Mouse (Mus musculus) adipose tissue, adult 10 weeks (tissue): Measurements from ENCODE around the gene Spopl. TPM values are rescaled to one million over a fixed set of nuclear protein-coding genes. Genes with fewer than 3 reads are reported as not detected.

Experiments
- polyA plus RNA-seq: library from polyadenylated mRNA; stranded (reverse); fragments of 350-450 nt; fragmentation: Illumina TruSeq; extraction: RNeasy Lipid Tissue Mini Kit (QIAGEN cat#74804); gene quantifications from one replicate; pipeline ENCODE4 v1.2.3, GENCODE M21; 2014; ENCODE audit warnings: low read depth, low replicate concordance

Spopl gene
- 6.2 TPM for polyA plus RNA-seq

DNA sequence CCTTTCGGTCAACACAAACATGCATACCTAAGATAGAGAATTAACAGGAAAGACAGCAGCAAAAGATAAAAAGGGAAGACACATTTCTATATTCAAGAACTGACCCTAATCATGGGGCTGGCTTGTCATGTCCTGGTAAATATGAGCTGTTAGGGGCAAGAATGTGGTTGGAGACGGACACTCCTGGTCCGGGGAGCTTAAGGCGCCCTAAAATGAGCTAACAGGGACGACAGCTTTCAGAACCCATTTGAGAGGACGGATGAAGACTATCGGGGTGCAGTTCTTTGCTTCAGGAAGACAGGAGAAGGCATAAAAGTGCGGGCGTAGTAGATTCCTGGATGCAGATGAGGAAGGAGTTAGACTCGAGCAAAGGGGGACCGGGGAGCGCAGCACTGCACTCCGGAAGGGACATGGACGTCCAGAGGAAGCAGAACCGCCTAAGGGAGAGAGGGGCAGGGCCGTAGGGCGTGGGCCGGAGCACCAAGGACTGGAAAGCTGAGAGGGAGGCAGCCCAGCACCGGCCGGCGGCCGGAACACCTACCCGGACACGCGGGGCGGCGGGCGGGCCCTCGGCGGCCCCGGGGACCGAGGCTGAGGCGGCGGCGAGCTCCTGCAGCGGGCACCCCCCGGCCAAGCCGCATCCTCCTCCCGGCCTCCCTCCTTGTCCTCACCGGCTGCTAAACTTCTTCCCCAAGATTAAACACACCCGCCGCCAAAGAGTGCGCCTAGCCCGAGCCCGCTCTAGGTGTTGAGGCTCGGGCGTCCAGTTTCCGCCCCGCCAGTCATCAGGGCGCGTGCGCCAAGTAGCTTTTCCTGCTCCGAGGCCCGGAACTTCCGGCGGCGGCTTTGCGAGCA lies at the start of gene Spopl:
Spopl (minus strand) TSS at position 805 of the 855 bp plus-strand sequence.

